Mouse (Mus musculus): Measurements from ENCODE around the gene Hist1h2af. TPM values are rescaled to one million over a fixed set of nuclear protein-coding genes. Genes with fewer than 3 reads are reported as not detected.

Hist1h2af gene
- total and polyA plus RNA-seq, 2 experiments from 2014 or later: 2.6 to 369 TPM

GRCm38 (mm10) chr13:23515281-23515680 is 18.4 kb upstream of the Hist1h2af start:
- TF ChIP-seq CTCF (IDR thresholded peaks at IDR 0.05; ENCODE audit: low read depth) (no peak), EP300 (IDR thresholded peaks at IDR 0.05; ENCODE audit: low read depth) (no peak)
- Histone ChIP-seq H3K36me3 (replicated peaks; ENCODE audit: control insufficient read depth, insufficient read depth, low read length) (no peaks in the 10 kb centered on the region), H3K4me2 (ENCODE audit: low read depth, low read length) (no peak overlapping the region), H3K4me3 (ENCODE audit: low read depth, low read length) (no peak overlapping the region), H3K27me3 (ENCODE audit: control insufficient read depth, insufficient read depth, low read length) (no peaks in the 10 kb centered on the region), H3K27ac (ENCODE audit: low read depth) (no peak overlapping the region), H3K4me1 (ENCODE audit: control insufficient read depth, insufficient read depth) (no peaks in the 10 kb centered on the region), H3K9ac (replicated peaks; ENCODE audit: low read depth, low read length) (no peak overlapping the region), H3K9me3 (replicated peaks; ENCODE audit: control insufficient read depth, low read length) (no peaks in the 10 kb centered on the region)
- WGBS: 78% methylated on average over 5 of the region's 5 CpGs
- ATAC-seq (ENCODE audit: insufficient read depth, low read depth): no peak
- DNase-seq (ENCODE audit: low spot score): no peak

GRCm38 (mm10) chr13:23515826-23516620 is 17.7 kb upstream of the Hist1h2af start:
- no peaks in the 10 kb centered on the region for H3K36me3 ChIP-seq (replicated peaks; ENCODE audit: control insufficient read depth, insufficient read depth, low read length)
- no peak overlapping the region for H3K9ac ChIP-seq (replicated peaks; ENCODE audit: low read depth, low read length)
- H3K27ac ChIP-seq (ENCODE audit: low read depth): no peak overlapping the region

GRCm38 (mm10) chr13:23516822-23517602 is 16.7 kb upstream of the Hist1h2af start:
- peak overlapping the region; percentile 79 for H3K27ac ChIP-seq (ENCODE audit: low read depth)
- no peaks in the 10 kb centered on the region for H3K9me3 ChIP-seq (replicated peaks; ENCODE audit: control insufficient read depth, low read length)
- no peaks in the 10 kb centered on the region for H3K4me1 ChIP-seq (ENCODE audit: control insufficient read depth, insufficient read depth)
- peak overlapping the region; percentile 80 for H3K4me2 ChIP-seq (ENCODE audit: low read depth, low read length)
- H3K27me3 ChIP-seq (ENCODE audit: control insufficient read depth, insufficient read depth, low read length): no peaks in the 10 kb centered on the region
- H3K9ac ChIP-seq (replicated peaks; ENCODE audit: low read depth, low read length): no peak overlapping the region
- H3K36me3 ChIP-seq (replicated peaks; ENCODE audit: control insufficient read depth, insufficient read depth, low read length): no peaks in the 10 kb centered on the region
- H3K4me3 ChIP-seq (ENCODE audit: low read depth, low read length): peak overlapping the region; percentile 59
- TF ChIP-seq CTCF (IDR thresholded peaks at IDR 0.05; ENCODE audit: low read depth) (no peak), EP300 (IDR thresholded peaks at IDR 0.05; ENCODE audit: low read depth) (peak; percentile 35; the same call in 1 of the 2 replicates)
- under 1% methylated on average over 19 of the region's 19 CpGs for WGBS
- DNase-seq (ENCODE audit: low spot score) (peak; percentile 60), ATAC-seq (ENCODE audit: insufficient read depth, low read depth) (peak; percentile 47; the same call in 1 of the 2 replicates)

More at GRCm38 (mm10) chr13:23515826-23516620, 17.7 kb upstream of the Hist1h2af start:
- Histone ChIP-seq H3K4me2 (ENCODE audit: low read depth, low read length) (peak overlapping the region; percentile 80; the same call in 1 of the 2 replicates), H3K4me1 (ENCODE audit: control insufficient read depth, insufficient read depth) (no peaks in the 10 kb centered on the region), H3K9me3 (replicated peaks; ENCODE audit: control insufficient read depth, low read length) (no peaks in the 10 kb centered on the region), H3K27me3 (ENCODE audit: control insufficient read depth, insufficient read depth, low read length) (no peaks in the 10 kb centered on the region), H3K4me3 (ENCODE audit: low read depth, low read length) (peak overlapping the region; percentile 11; the same call in 1 of the 2 replicates)
- no peak for TF ChIP-seq CTCF (IDR thresholded peaks at IDR 0.05; ENCODE audit: low read depth)
- no peak for TF ChIP-seq EP300 (IDR thresholded peaks at IDR 0.05; ENCODE audit: low read depth)
- no peak for ATAC-seq (ENCODE audit: insufficient read depth, low read depth)
- no peak for DNase-seq (ENCODE audit: low spot score)
- WGBS: 59% methylated on average over 15 of the region's 15 CpGs

GRCm38 (mm10) chr13:23517603-23518294 is 16.0 kb upstream of the Hist1h2af start:
- 0 out of 2 replicates have a peak, but pooled peaks have one; percentile 2 for TF ChIP-seq EP300 (IDR thresholded peaks at IDR 0.05; ENCODE audit: low read depth)
- TF ChIP-seq CTCF (IDR thresholded peaks at IDR 0.05; ENCODE audit: low read depth): no peak
- H3K4me3 ChIP-seq (ENCODE audit: low read depth, low read length): peak overlapping the region; percentile 59
- no peaks in the 10 kb centered on the region for H3K4me1 ChIP-seq (ENCODE audit: control insufficient read depth, insufficient read depth)
- DNase-seq (ENCODE audit: low spot score) (peak; percentile 79), ATAC-seq (ENCODE audit: insufficient read depth, low read depth) (peak; percentile 87)
- H3K9me3 ChIP-seq (replicated peaks; ENCODE audit: control insufficient read depth, low read length): no peaks in the 10 kb centered on the region
- H3K27ac ChIP-seq (ENCODE audit: low read depth): peak overlapping the region; percentile 79
- peak overlapping the region; percentile 80 for H3K4me2 ChIP-seq (ENCODE audit: low read depth, low read length)
- WGBS: under 1% methylated on average over 27 of the region's 27 CpGs
- no peaks in the 10 kb centered on the region for H3K36me3 ChIP-seq (replicated peaks; ENCODE audit: control insufficient read depth, insufficient read depth, low read length)
- no peak overlapping the region; the same call in 1 of the 2 replicates for H3K9ac ChIP-seq (replicated peaks; ENCODE audit: low read depth, low read length)
- no peaks in the 10 kb centered on the region for H3K27me3 ChIP-seq (ENCODE audit: control insufficient read depth, insufficient read depth, low read length)

- Histone ChIP-seq H3K4me3 (ENCODE audit: low read depth, low read length) (peak overlapping the region; percentile 59), H3K4me1 (ENCODE audit: control insufficient read depth, insufficient read depth) (no peaks in the 10 kb centered on the region), H3K4me2 (ENCODE audit: low read depth, low read length) (peak overlapping the region; percentile 80), H3K9ac (replicated peaks; ENCODE audit: low read depth, low read length) (no peak overlapping the region; the same call in 1 of the 2 replicates), H3K27me3 (ENCODE audit: control insufficient read depth, insufficient read depth, low read length) (no peaks in the 10 kb centered on the region), H3K9me3 (replicated peaks; ENCODE audit: control insufficient read depth, low read length) (no peaks in the 10 kb centered on the region), H3K36me3 (replicated peaks; ENCODE audit: control insufficient read depth, insufficient read depth, low read length) (no peaks in the 10 kb centered on the region), H3K27ac (ENCODE audit: low read depth) (peak overlapping the region; percentile 54)
- DNase-seq (ENCODE audit: low spot score) (no peak), ATAC-seq (ENCODE audit: insufficient read depth, low read depth) (no peak)
- WGBS: under 1% methylated on average over 6 of the region's 6 CpGs
- TF ChIP-seq EP300 (IDR thresholded peaks at IDR 0.05; ENCODE audit: low read depth) (no peak), CTCF (IDR thresholded peaks at IDR 0.05; ENCODE audit: low read depth) (no peak)
These were observed 15.5 kb upstream of the Hist1h2af start for GRCm38 (mm10) chr13:23518295-23518603.

All from heart, postnatal 0 days (tissue).